Mouse (Mus musculus) central nervous system, embryonic 14 days (tissue): Measurements from ENCODE around the gene Ero1l. TPM values are rescaled to one million over a fixed set of nuclear protein-coding genes. Genes with fewer than 3 reads are reported as not detected.

Experiments used
- polyA plus RNA-seq: library from polyadenylated mRNA; depleted of rRNA; stranded (reverse); fragments of >200 nt; gene quantifications from 2 replicates; pipeline ENCODE4 v1.2.3, GENCODE M21; 2012; rRNA removed

Ero1l gene
- polyA plus RNA-seq: 18.0 and 19.9 TPM in 2 replicates

GRCm38 (mm10) chr14:45318426-45319236, at the start of gene Ero1l:
Ero1l (minus strand) TSS chr14:45318771.

DNA sequence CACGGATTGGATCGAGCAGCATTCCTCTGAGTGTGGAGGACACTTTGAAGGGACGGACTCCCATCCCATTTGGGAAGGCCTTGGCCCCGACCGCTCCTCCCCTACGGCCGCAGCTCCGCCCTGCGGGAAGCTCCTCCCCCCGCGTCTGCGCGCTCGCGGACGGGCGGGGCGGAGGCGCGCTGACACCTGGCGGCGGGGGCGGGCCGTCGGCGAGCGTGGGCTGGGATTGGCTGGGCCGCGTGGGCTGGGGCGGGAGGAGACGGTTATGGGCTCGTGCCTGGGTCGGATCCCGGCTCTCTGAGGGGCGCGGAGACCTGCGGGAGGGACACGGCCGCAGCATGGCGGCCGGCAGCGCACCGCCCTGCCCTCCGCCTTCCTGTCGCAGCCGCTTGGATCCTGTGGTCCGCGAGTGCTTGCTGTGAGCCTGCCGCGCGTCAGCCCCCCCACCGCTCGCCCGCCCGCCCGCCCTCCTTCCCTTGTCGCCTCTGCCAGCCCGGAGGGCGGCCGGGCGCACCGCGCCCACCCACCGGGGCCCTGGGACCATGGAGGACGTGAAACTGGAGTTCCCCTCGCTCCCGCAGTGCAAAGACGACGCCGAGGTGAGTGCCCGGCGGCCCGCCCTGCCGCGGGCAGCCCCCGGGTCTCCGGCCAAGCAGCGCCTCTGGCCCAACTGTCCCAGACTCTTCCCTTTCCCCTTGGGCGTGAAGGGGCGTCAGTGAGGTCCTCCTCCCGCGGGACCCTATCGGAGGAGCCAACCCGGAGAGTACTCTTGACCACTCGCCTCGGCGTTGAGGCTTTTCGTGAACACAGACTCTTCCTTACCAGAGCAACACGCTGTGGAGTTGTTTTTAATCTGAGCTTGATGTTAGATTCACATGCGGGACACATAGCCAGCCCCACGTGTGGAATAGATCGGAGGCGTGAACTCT, 32.6 kb upstream of the Ero1l start, which contains the start of gene Styx:
Styx (plus strand) TSS at position 163 of the 929 bp plus-strand sequence.

DNA sequence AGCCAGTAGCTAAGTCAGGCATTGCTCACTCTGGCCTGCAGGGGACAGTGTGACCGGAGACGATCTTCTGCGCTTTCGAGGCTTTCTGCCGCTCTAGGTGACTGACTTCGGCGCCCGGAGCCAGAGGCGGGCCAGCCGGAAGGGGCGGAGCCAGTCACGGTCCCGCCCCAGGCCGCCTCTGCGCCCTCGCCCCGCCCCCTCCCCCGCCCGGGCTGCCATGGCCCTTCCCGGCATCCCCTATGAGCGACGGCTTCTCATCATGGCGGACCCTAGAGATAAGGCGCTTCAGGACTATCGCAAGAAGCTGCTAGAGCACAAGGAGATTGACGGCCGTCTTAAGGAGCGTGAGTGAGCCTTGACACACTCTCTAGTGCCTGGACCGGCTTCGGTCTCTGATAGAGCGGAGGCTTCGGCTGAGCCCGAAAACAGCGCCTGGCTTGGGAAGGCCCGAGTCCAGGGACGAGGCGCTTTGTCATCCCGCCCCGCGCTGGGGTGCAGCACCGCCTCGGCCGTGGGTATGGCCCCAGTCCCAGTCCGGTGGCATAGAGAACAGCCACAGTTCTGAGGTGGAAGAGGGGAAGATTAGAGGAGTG, 11.1 kb upstream of the Ero1l start, which contains the start of gene Psmc6:
Psmc6 (plus strand) TSS at position 200 of the 593 bp plus-strand sequence.

Other genes with a start within 250 kb of the Ero1l start
- gene Gpr137c, start 99.1 kb downstream of the Ero1l start, polyA plus RNA-seq: 21.9 and 23.6 TPM in 2 replicates
- gene Txndc16, start 98.4 kb downstream of the Ero1l start, polyA plus RNA-seq: 22.9 and 24.4 TPM in 2 replicates
- 149 and 174 TPM in 2 replicates for gene Psmc6, start 11.0 kb upstream of the Ero1l start, polyA plus RNA-seq
- gene Styx, start 32.3 kb upstream of the Ero1l start, polyA plus RNA-seq: 21.2 and 22.5 TPM in 2 replicates
- gene Gnpnat1, start 86.1 kb upstream of the Ero1l start, polyA plus RNA-seq: 13.0 and 14.1 TPM in 2 replicates
- gene Fermt2, start 211.3 kb upstream of the Ero1l start, polyA plus RNA-seq: 49.0 and 55.6 TPM in 2 replicates